Mouse (Mus musculus) stomach, embryonic 16.5 days (tissue): ENCODE data around the gene 4930470P17Rik. TPM values are rescaled to one million over a fixed set of nuclear protein-coding genes. Genes with fewer than 3 reads are reported as not detected.

Experiments
- ATAC-seq: fragments of 200-750 bp; cut with Nextera tagmentation; 2 replicates; pipeline ENCODE4 v1.8.0; 2017; ENCODE audit warnings: moderate number of reproducible peaks, moderate TSS enrichment; ENCODE audit not compliant: insufficient read depth, low FRiP score
- H3K27ac ChIP-seq: fragments of 300-500 bp; sonication (generic); 2 replicates; pipeline ENCODE4 v1.5.1; 2014; ENCODE audit warnings: low read length
- H3K27me3 ChIP-seq: fragments of 300-500 bp; sonication (generic); 2 replicates; pipeline ENCODE4 v1.6.1; 2014; ENCODE audit warnings: low read length, control low read depth, mixed read lengths; ENCODE audit not compliant: control insufficient read depth, insufficient read depth
- H3K36me3 ChIP-seq: fragments of 300-500 bp; sonication (generic); 2 replicates; pipeline ENCODE4 v1.6.1; 2014; ENCODE audit warnings: low read length; ENCODE audit not compliant: control insufficient read depth, insufficient read depth
- H3K4me1 ChIP-seq: fragments of 300-500 bp; sonication (generic); 2 replicates; pipeline ENCODE4 v1.6.1; 2014; ENCODE audit warnings: low read length, control low read depth, mixed read lengths; ENCODE audit not compliant: control insufficient read depth, insufficient read depth
- H3K4me2 ChIP-seq: fragments of 300-500 bp; sonication (generic); 2 replicates; pipeline ENCODE4 v1.6.1; 2014; ENCODE audit warnings: low read depth, low read length, mixed read lengths
- H3K4me3 ChIP-seq: fragments of 300-500 bp; sonication (generic); replicated peaks from 2 replicates; pipeline ENCODE4 v1.5.1; 2014; ENCODE audit warnings: mild to moderate bottlenecking, low read length
- H3K9ac ChIP-seq: fragments of 300-500 bp; sonication (generic); 2 replicates; pipeline ENCODE4 v1.6.1; 2014; ENCODE audit warnings: low read length
- H3K9me3 ChIP-seq: fragments of 300-500 bp; sonication (generic); replicated peaks from 2 replicates; pipeline ENCODE4 v1.6.1; 2016; ENCODE audit warnings: low read length, control low read depth; ENCODE audit not compliant: control insufficient read depth
- WGBS: fragments of 180-500 bp; shearing (Covaris S2); extraction: QIAGEN DNeasy Blood & Tissue Kit; methylation state at CpG from one replicate; pipeline ENCODE4 v1.1.7; 2014; 5-methylcytosine and 5-hydroxymethylcytosine counted together
- polyA plus RNA-seq: library from polyadenylated mRNA; unstranded; fragments of >200 nt; fragmentation: Nextera tagmentation; extraction: Ambion mirVana; gene quantifications from 2 replicates; pipeline ENCODE4 v1.2.1, GENCODE M21; 2015

4930470P17Rik gene
- not detected in 2 replicates for polyA plus RNA-seq

- H3K4me3 ChIP-seq = no peak within 1 kb of the TSS
- WGBS = 65% methylated on average over 9 of the region's 9 CpGs
- H3K27ac ChIP-seq = no peak within 1 kb of the TSS
- H3K36me3 ChIP-seq = no peaks in the 10 kb centered on the region
- no peaks in the 10 kb centered on the region for H3K4me1 ChIP-seq
- no peak within 1 kb of the TSS for H3K4me2 ChIP-seq
- no peak for ATAC-seq
- H3K9ac ChIP-seq = no peak within 1 kb of the TSS
- no peaks in the 10 kb centered on the region for H3K9me3 ChIP-seq
- no peaks in the 10 kb centered on the region for H3K27me3 ChIP-seq
Observed at GRCm38 (mm10) chr2:170601917-170602316, at the start of gene 4930470P17Rik. Gene 4930470P17Rik (minus strand): TSS chr2:170602017.

DNA sequence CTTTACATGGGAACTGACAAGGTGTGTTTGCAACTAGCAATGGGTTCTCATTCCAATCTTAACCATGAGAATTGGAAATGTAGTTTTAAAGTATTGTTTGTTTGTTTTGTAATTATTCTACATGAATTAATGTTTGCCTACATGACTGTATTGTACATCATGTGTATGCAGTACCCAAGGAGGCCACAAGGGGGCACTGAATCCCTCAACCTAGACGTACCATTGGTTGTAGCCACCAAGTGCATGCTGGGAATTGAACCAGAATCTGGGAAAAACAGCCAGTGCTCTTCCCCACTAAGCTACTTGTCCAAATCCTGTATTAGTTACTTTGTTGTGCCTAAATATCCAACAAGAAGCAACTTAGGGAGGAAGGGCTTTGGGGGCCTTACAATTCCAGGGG is 49.7 kb upstream of the 4930470P17Rik start:
- 90% methylated on average over 1 of the region's 1 CpGs for WGBS
- H3K4me1 ChIP-seq = no peaks in the 10 kb centered on the region
- ATAC-seq = no peak

GRCm38 (mm10) chr2:170648542-170648941 is 46.7 kb upstream of the 4930470P17Rik start:
- Histone ChIP-seq H3K27me3 (no peaks in the 10 kb centered on the region), H3K9me3 (peaks cover 4% of the 10 kb centered on the region; the same call in 1 of the 2 replicates), H3K4me2 (no peak overlapping the region), H3K9ac (no peak overlapping the region), H3K36me3 (no peaks in the 10 kb centered on the region), H3K4me3 (no peak overlapping the region), H3K4me1 (no peaks in the 10 kb centered on the region), H3K27ac (no peak overlapping the region)
- WGBS = 49% methylated on average over 11 of the region's 11 CpGs
- ATAC-seq = no peak

More for the DNA sequence above, 49.7 kb upstream of the 4930470P17Rik start:
- Histone ChIP-seq H3K9ac (no peak overlapping the region), H3K27ac (no peak overlapping the region), H3K9me3 (peaks cover 4% of the 10 kb centered on the region; the same call in 1 of the 2 replicates), H3K27me3 (no peaks in the 10 kb centered on the region), H3K4me2 (no peak overlapping the region), H3K36me3 (no peaks in the 10 kb centered on the region), H3K4me3 (no peak overlapping the region)

DNA sequence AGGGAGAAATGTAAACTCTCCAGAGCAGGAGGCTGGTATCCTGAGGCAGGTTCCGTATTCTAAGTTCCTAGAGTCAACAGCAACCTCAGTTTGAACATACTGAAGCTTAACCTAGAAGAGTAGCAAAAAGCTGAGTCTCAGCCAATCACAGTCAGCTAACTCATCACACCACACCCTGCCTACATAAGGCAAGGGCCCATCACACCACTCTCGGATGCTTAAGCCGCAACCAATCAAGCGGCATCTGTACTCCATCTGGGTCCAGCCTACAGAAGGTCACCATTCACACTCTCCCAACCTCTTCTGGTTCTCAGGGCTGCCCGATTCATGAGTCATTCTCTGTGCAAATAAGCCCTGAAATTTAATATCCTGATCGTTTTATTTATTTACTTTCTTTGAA is 44.4 kb upstream of the 4930470P17Rik start:
- no peaks in the 10 kb centered on the region for H3K36me3 ChIP-seq
- H3K9ac ChIP-seq = no peak overlapping the region
- 0 out of 2 replicates have a peak, but pooled peaks cover 3% of the 10 kb centered on the region for H3K4me1 ChIP-seq
- H3K4me2 ChIP-seq = no peak overlapping the region
- no peak overlapping the region for H3K4me3 ChIP-seq
- no peaks in the 10 kb centered on the region for H3K9me3 ChIP-seq
- 80% methylated on average over 6 of the region's 6 CpGs for WGBS
- ATAC-seq = no peak
- no peak overlapping the region for H3K27ac ChIP-seq
- H3K27me3 ChIP-seq = no peaks in the 10 kb centered on the region

- Histone ChIP-seq H3K27me3 (no peaks in the 10 kb centered on the region), H3K9ac (no peak overlapping the region), H3K4me2 (no peak overlapping the region), H3K9me3 (no peaks in the 10 kb centered on the region), H3K4me3 (no peak overlapping the region), H3K4me1 (peaks cover 3% of the 10 kb centered on the region; the same call in 1 of the 2 replicates), H3K36me3 (no peaks in the 10 kb centered on the region), H3K27ac (no peak overlapping the region)
- whole genome bisulfite sequencing = 50% methylated on average over 4 of the region's 4 CpGs
- ATAC-seq = peak; percentile 40; the same call in 1 of the 2 replicates
Observed at GRCm38 (mm10) chr2:170642338-170642806, 40.6 kb upstream of the 4930470P17Rik start.

- WGBS = 79% methylated on average over 11 of the region's 11 CpGs
- no peaks in the 10 kb centered on the region for H3K9me3 ChIP-seq
- no peak overlapping the region for H3K9ac ChIP-seq
- H3K27ac ChIP-seq = no peak overlapping the region
- no peaks in the 10 kb centered on the region for H3K36me3 ChIP-seq
- no peaks in the 10 kb centered on the region for H3K27me3 ChIP-seq
- no peak overlapping the region for H3K4me3 ChIP-seq
- H3K4me2 ChIP-seq = no peak overlapping the region
- ATAC-seq = no peak
- H3K4me1 ChIP-seq = peaks cover 3% of the 10 kb centered on the region; the same call in 1 of the 2 replicates
Observed at GRCm38 (mm10) chr2:170640281-170640680, 38.5 kb upstream of the 4930470P17Rik start.

DNA sequence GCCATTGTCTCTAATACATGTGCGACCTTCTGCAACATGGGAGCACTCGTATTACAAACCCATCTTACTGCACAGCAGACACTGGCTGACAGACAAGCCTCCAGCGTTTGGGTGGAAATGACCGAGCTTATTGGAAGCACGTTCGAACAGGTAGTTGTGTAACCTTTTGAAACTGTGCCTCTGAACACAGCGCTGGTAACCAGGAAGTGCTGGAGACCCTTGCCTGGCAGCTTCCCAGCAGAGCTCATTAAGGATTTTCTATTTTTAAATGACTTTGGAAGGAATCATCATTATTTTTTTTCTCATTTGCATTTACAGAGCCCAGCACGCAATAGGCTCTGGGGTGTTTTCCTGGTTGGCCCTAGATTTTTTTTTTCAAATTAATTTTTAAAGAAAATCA is 36.9 kb upstream of the 4930470P17Rik start:
- 55% methylated on average over 8 of the region's 8 CpGs for WGBS
- H3K4me2 ChIP-seq = no peak overlapping the region
- no peak overlapping the region for H3K9ac ChIP-seq
- H3K36me3 ChIP-seq = no peaks in the 10 kb centered on the region
- H3K4me1 ChIP-seq = peaks cover 3% of the 10 kb centered on the region; the same call in 1 of the 2 replicates
- no peak for ATAC-seq
- H3K27me3 ChIP-seq = no peaks in the 10 kb centered on the region
- H3K4me3 ChIP-seq = no peak overlapping the region
- no peaks in the 10 kb centered on the region for H3K9me3 ChIP-seq
- no peak overlapping the region for H3K27ac ChIP-seq

DNA sequence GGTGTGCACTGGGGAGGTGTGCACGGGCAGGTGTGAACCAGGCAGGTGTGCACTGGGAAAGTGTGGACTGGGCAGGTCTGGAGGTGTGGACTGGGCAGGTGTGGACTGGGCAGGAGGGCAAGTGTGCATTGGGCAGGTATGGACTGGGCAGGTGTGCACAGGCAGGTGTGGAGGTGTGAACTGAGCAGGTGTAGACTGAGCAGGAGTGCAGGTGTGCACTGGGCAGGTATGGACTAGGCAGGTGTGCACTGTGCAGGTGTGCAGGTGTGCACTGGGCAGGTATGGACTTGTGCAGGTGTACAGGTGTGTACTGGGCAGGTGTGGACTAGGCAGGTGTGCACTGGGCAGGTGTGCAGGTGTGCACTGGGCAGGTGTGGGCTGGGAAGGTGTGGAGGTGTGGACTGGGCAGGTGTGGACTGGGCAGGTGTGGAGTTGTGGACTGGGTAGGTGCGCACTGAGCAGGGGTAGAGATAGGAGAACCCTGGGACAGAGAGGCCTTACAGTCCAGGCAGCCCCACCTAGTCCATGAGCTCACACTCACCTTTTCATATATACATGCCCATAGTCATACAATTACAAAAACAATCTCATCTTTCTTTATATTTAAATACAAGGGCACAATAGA is 31.3 kb upstream of the 4930470P17Rik start:
- peak; percentile 56 for ATAC-seq
- no peak overlapping the region for H3K9ac ChIP-seq
- no peak overlapping the region for H3K4me2 ChIP-seq
- no peaks in the 10 kb centered on the region for H3K4me1 ChIP-seq
- no peaks in the 10 kb centered on the region for H3K27me3 ChIP-seq
- 93% methylated on average over 2 of the region's 2 CpGs for WGBS
- no peaks in the 10 kb centered on the region for H3K9me3 ChIP-seq
- H3K36me3 ChIP-seq = no peaks in the 10 kb centered on the region
- H3K27ac ChIP-seq = no peak overlapping the region
- no peak overlapping the region for H3K4me3 ChIP-seq

DNA sequence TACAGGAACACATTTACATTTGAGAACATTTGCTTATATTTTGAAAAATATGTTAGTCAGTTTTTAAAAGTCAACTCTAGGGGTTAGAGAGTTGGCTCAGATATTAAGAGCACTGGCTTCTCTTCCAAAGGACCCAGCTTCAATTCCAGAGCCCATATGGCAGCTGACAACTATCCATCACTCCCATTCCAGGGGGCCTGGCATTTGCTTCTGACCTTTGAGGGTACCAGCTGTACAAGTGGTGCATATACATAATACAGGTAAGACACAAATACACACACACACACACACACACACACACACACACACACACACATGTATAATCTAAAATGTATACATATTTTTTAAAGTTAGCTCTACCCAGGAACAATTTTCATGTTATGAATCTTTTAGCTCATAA is 30.6 kb upstream of the 4930470P17Rik start:
- no peaks in the 10 kb centered on the region for H3K36me3 ChIP-seq
- no peak overlapping the region for H3K4me3 ChIP-seq
- no peak overlapping the region for H3K4me2 ChIP-seq
- H3K27me3 ChIP-seq = no peaks in the 10 kb centered on the region
- ATAC-seq = no peak
- no peaks in the 10 kb centered on the region for H3K4me1 ChIP-seq
- H3K9ac ChIP-seq = no peak overlapping the region
- H3K27ac ChIP-seq = no peak overlapping the region
- H3K9me3 ChIP-seq = no peaks in the 10 kb centered on the region
